Mouse (Mus musculus) heart, embryonic 14.5 days (tissue): ENCODE data around the gene Wdr5b. TPM values are rescaled to one million over a fixed set of nuclear protein-coding genes. Genes with fewer than 3 reads are reported as not detected.
"Not testable (repeated sequence)": the region's sequence is repeated elsewhere in the genome, so short reads cannot be mapped to it uniquely, and the experiment has no call there.

Experiments
- ATAC-seq: fragments of 200-750 bp; cut with Nextera tagmentation; 2 replicates; pipeline ENCODE4 v1.8.0; 2017; ENCODE audit warnings: low read depth, moderate TSS enrichment; ENCODE audit not compliant: insufficient number of reproducible peaks, insufficient read depth, low FRiP score
- H3K27ac ChIP-seq, 2 experiments: fragments of 200-500 bp in 1 of 2; fragments of 300-500 bp in 1 of 2; sonication (generic) in 1 of 2; replicated peaks in 1 of 2; 2 replicates each; pipeline ENCODE4 v1.5.1; 2012 to 2014; ENCODE audit warnings: low read depth in 2 of 2, low read length in 2 of 2, control low read depth in 1 of 2, mild to moderate bottlenecking in 1 of 2, mixed read lengths in 1 of 2; ENCODE audit not compliant: control insufficient read depth in 1 of 2, insufficient read depth in 1 of 2
- H3K27me3 ChIP-seq: fragments of 300-500 bp; sonication (generic); 2 replicates; pipeline ENCODE4 v1.6.1; 2014; ENCODE audit warnings: mild to moderate bottlenecking, low read length, control low read depth; ENCODE audit not compliant: control insufficient read depth, insufficient read depth
- H3K36me3 ChIP-seq: fragments of 300-500 bp; sonication (generic); 2 replicates; pipeline ENCODE4 v1.6.1; 2014; ENCODE audit warnings: mild to moderate bottlenecking, control low read depth, low read length, mixed read lengths; ENCODE audit not compliant: control insufficient read depth, insufficient read depth
- H3K4me1 ChIP-seq, 2 experiments: fragments of 200-500 bp in 1 of 2; fragments of 300-500 bp in 1 of 2; sonication (generic) in 1 of 2; 2 replicates each; pipeline ENCODE4 v1.6.1; 2012 to 2014; ENCODE audit warnings: low read length in 2 of 2, control low read depth in 1 of 2, mixed read lengths in 1 of 2; ENCODE audit not compliant: control insufficient read depth in 2 of 2, insufficient read depth in 2 of 2
- H3K4me2 ChIP-seq: fragments of 300-500 bp; sonication (generic); 2 replicates; pipeline ENCODE4 v1.6.1; 2014; ENCODE audit warnings: mild to moderate bottlenecking, low read length
- H3K4me3 ChIP-seq, 2 experiments: fragments of 200-500 bp in 1 of 2; fragments of 300-500 bp in 1 of 2; sonication (generic) in 1 of 2; 2 replicates each; pipeline ENCODE4 v1.5.1; 2012 to 2014; ENCODE audit warnings: low read length in 2 of 2, mild to moderate bottlenecking in 2 of 2, control low read depth in 1 of 2, low read depth in 1 of 2, moderate library complexity in 1 of 2; ENCODE audit not compliant: control insufficient read depth in 1 of 2, insufficient read depth in 1 of 2
- H3K9ac ChIP-seq: fragments of 300-500 bp; sonication (generic); 2 replicates; pipeline ENCODE4 v1.6.1; 2014; ENCODE audit warnings: mild to moderate bottlenecking, low read length
- H3K9me3 ChIP-seq: fragments of 300-500 bp; sonication (generic); 2 replicates; pipeline ENCODE4 v1.6.1; 2016; ENCODE audit warnings: low read length, control low read depth; ENCODE audit not compliant: control insufficient read depth
- WGBS: fragments of 180-500 bp; shearing (Covaris S2); extraction: QIAGEN DNeasy Blood & Tissue Kit; methylation state at CpG from one replicate; pipeline ENCODE4 v1.1.7; 2014; 5-methylcytosine and 5-hydroxymethylcytosine counted together
- polyA plus RNA-seq: library from polyadenylated mRNA; unstranded; fragments of >200 nt; fragmentation: Nextera tagmentation; extraction: Ambion mirVana; gene quantifications from 2 replicates; pipeline ENCODE4 v1.2.1, GENCODE M21; 2014

Gene Wdr5b
- polyA plus RNA-seq, 1 experiment from 2014 or later, result 7.8 TPM

DNA sequence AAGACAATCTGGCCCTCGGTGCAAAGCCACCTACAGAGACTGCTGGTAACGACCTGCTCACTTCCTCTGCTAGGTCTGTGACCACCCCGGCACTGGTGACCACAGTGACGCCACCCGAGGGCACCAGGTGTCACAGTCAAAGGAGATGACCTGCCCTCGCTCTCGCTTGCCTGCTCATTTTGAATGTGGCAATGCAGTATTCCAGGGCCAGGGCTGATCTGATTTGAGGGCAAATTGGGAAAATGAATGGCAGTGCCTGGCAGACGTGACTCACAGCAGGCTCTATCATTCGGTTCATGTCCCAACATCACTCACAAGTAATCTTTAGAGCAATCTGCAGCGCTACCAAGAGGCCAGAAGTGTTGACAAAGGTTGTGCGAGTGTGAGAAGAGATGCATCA, 15.4 kb downstream of the Wdr5b start:
- Histone ChIP-seq H3K4me3 (no peak overlapping the region), H3K27ac (no peak overlapping the region), H3K9me3 (no peaks in the 10 kb centered on the region), H3K36me3 (peaks cover 30% of the 10 kb centered on the region), H3K4me2 (no peak overlapping the region), H3K4me1 (peaks cover 27 to 58% of the 10 kb centered on the region in 2 experiments), H3K9ac (no peak overlapping the region), H3K27me3 (no peaks in the 10 kb centered on the region)
- WGBS, result 76% methylated on average over 11 of the region's 11 CpGs
- ATAC-seq, result no peak

DNA sequence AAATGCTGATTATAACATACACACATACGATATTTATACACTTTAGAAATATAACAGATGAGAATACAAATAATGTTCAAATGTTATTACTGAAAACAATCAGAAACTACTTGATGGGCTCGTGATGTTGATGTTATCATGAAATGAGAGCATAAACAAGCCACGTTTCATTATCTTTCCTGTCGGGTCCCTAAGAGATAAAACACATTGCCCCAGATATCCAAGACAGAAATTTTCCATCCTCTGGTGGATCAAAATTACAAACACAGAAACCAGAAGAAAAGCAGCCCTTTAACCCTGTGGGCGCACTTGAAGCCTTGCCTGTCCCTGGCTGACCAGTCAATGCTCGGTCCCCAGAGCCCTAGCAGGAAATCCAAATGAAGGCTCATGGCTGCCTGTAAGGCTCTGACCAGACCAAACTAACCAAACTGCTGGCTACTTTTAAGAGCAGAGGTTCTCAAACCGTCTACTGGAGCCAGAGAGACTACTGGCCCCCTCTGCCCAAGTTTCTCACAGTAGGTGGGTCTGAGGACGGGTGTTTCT, 17.0 kb downstream of the Wdr5b start:
- no peaks in the 10 kb centered on the region for H3K27me3 ChIP-seq
- 40% methylated on average over 8 of the region's 8 CpGs for WGBS
- no peak overlapping the region for H3K4me2 ChIP-seq
- H3K9me3 ChIP-seq, result no peaks in the 10 kb centered on the region
- peaks cover 24 to 63% of the 10 kb centered on the region in 2 experiments for H3K4me1 ChIP-seq
- H3K4me3 ChIP-seq, result no peak overlapping the region
- H3K27ac ChIP-seq, result peak overlapping the region in 1 of 2 experiments; percentile 50; a peak in 1 of 4 replicates
- peak overlapping the region; percentile 11; the same call in 1 of the 2 replicates for H3K9ac ChIP-seq
- ATAC-seq, result no peak
- H3K36me3 ChIP-seq, result peaks cover 24% of the 10 kb centered on the region

DNA sequence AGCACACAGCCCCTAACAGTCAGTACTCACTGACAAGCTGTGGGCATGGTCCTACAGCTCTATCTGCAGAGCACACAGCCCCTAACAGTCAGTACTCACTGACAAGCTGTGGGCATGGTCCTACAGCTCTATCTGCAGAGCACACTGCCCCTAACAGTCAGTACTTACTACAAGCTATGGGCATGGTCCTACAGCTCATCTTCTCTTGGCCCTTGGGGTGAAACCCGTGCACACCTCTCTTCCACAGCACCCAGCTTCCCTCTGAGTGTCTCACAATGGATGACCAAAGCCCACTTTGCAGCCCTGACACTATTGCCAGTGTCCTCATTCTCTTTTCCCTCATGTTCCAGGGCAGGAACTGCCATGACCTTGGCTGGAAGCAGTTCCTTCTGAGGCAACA, 21.5 kb downstream of the Wdr5b start:
- H3K9me3 ChIP-seq, ATAC-seq, H3K9ac ChIP-seq, H3K4me3 ChIP-seq, H3K4me2 ChIP-seq, H3K27me3 ChIP-seq: not testable (repeated sequence)
- Histone ChIP-seq H3K4me1 (peaks cover 29 to 71% of the 10 kb centered on the region in 2 experiments), H3K27ac (0 out of 4 replicates have a peak overlapping the region, but pooled peaks of 1 of the 2 experiments have one; percentile 26), H3K36me3 (peaks cover 22% of the 10 kb centered on the region)
- WGBS, result 70% methylated on average over 1 of the region's 1 CpGs

GRCm38 (mm10) chr16:36063315-36063714, 22.3 kb downstream of the Wdr5b start:
- H3K27ac ChIP-seq, result peak overlapping the region; percentile 47 to 73; a peak in 2 of 4 replicates
- WGBS, result 67% methylated on average over 2 of the region's 2 CpGs
- H3K4me2 ChIP-seq, result no peak overlapping the region
- no peak overlapping the region for H3K4me3 ChIP-seq
- peaks cover 27 to 74% of the 10 kb centered on the region in 2 experiments for H3K4me1 ChIP-seq
- H3K36me3 ChIP-seq, result peaks cover 28% of the 10 kb centered on the region
- ATAC-seq, result no peak
- no peaks in the 10 kb centered on the region for H3K27me3 ChIP-seq
- H3K9ac ChIP-seq, result peak overlapping the region; percentile 36
- H3K9me3 ChIP-seq, result no peaks in the 10 kb centered on the region

DNA sequence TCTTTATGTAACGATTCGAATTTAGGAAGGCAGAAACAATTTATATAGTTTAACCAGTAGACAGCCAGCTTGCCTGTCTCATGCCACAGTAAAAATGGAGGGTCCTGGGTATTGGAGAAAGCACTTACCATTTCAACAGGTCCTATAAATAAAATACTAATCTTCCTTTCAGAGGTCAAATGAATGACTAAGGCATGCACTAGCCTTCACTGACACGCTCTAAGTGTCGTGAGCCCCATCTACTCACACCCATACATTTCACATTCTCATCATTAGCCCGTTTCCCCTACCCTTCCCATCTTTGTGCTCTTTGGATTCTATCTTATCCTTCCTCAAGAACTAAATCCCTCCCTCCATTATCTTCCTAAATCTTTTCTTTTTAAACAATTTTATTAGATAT, 23.9 kb downstream of the Wdr5b start:
- H3K36me3 ChIP-seq, result peaks cover 41% of the 10 kb centered on the region
- H3K9me3 ChIP-seq, result no peaks in the 10 kb centered on the region
- ATAC-seq, result peak; percentile 65
- no peaks in the 10 kb centered on the region for H3K27me3 ChIP-seq
- H3K4me1 ChIP-seq, result peaks cover 23 to 71% of the 10 kb centered on the region in 2 experiments
- peak overlapping the region in 1 of 2 experiments; percentile 73; a peak in 3 of 4 replicates for H3K27ac ChIP-seq
- peak overlapping the region; percentile 45; the same call in 1 of the 2 replicates for H3K9ac ChIP-seq
- WGBS, result 40% methylated on average over 5 of the region's 5 CpGs
- peak overlapping the region; percentile 38 for H3K4me2 ChIP-seq
- no peak overlapping the region for H3K4me3 ChIP-seq

DNA sequence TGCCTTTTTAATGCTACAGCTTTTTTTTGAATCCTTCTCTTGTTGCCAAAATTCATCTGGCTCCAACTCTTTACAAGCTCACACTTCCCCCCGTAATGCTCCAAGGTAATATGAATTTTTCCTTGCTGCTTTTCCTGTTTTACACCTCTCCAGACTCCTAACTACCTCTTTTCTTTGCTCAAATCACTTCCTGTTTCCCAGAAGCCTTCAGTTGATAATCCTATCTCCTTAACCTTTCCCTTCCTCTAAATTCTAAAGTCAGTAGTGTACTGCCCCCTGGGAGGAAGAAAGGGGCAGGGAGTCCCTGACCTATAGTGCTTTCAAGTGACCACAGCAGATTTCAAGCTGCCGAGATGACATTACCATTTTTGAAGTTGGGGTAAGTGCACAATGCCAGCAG, 26.7 kb downstream of the Wdr5b start:
- no peaks in the 10 kb centered on the region for H3K9me3 ChIP-seq
- peak overlapping the region; percentile 83 for H3K4me2 ChIP-seq
- no peak overlapping the region for H3K4me3 ChIP-seq
- WGBS, result 48% methylated on average over 2 of the region's 2 CpGs
- H3K27me3 ChIP-seq, result no peaks in the 10 kb centered on the region
- H3K4me1 ChIP-seq, result peaks cover 23 to 61% of the 10 kb centered on the region in 2 experiments
- H3K9ac ChIP-seq, result peak overlapping the region; percentile 87; the same call in 1 of the 2 replicates
- H3K27ac ChIP-seq, result peak overlapping the region in 1 of 2 experiments; percentile 26; a peak in 1 of 4 replicates
- ATAC-seq, result no peak
- peaks cover 33% of the 10 kb centered on the region for H3K36me3 ChIP-seq

GRCm38 (mm10) chr16:36068356-36068755, 27.4 kb downstream of the Wdr5b start:
- Histone ChIP-seq H3K9me3 (no peaks in the 10 kb centered on the region), H3K4me2 (peak overlapping the region; percentile 83), H3K4me3 (peak overlapping the region in 1 of 2 experiments; percentile 77; a peak in 3 of 4 replicates), H3K9ac (peak overlapping the region; percentile 87), H3K27ac (peak overlapping the region in 1 of 2 experiments; percentile 14; a peak in 1 of 4 replicates), H3K36me3 (peaks cover 27% of the 10 kb centered on the region), H3K27me3 (no peaks in the 10 kb centered on the region), H3K4me1 (peaks cover 20 to 55% of the 10 kb centered on the region in 2 experiments)
- 39% methylated on average over 3 of the region's 3 CpGs for WGBS
- ATAC-seq, result no peak
